9 mouse cellular contexts compared by ENCODE assay signal in genomic region chr4:134082460-134082859, GRCm38 (mm10). TPM values are rescaled to one million over a fixed set of nuclear protein-coding genes. Genes with fewer than 3 reads are reported as not detected.
A peak's percentile ranks its signal among the peaks of the same experiment; 100 is the strongest.
DNase-seq lines count a peak whose midpoint lies in the region; ATAC-seq and TF ChIP-seq lines count a peak whose summit lies in the region.
"Had no signal": no experiment of that assay in that cellular context is flagged by ENCODE, and none has a peak within 500 bp of the region (broad histone marks: within the 10 kb centered on the region; RNA-seq: fewer than 3 reads in every experiment).

No protein-coding gene starts in this region.

- H3K4me3 ChIP-seq in heart, embryonic 13.5 days: peak overlapping the region; percentile 51
- H3K4me3 ChIP-seq in E14TG2a.4 (replicated peaks; ENCODE audit: low read length): peak overlapping the region; percentile 79
- peak overlapping the region; percentile 40 for H3K4me3 ChIP-seq in forebrain, embryonic 14.5 days (ENCODE audit: low read depth, low read length)
- H3K4me3 ChIP-seq in liver, embryonic 13.5 days (replicated peaks): peak overlapping the region; percentile 50

- no peak for TF ChIP-seq CTCF in E14TG2a.4 (conservative IDR thresholded peaks at IDR 0.05; ENCODE audit: low read length)

- 0 out of 2 replicates have a peak overlapping the region, but pooled peaks have one; percentile 61 for H3K9ac ChIP-seq in heart, embryonic 13.5 days
- peak overlapping the region; percentile 35; the same call in 1 of the 2 replicates for H3K9ac ChIP-seq in forebrain, embryonic 14.5 days (ENCODE audit: low read length)
- no peak overlapping the region for H3K9ac ChIP-seq in liver, embryonic 13.5 days

- ATAC-seq in heart, embryonic 13.5 days (ENCODE audit: extremely low read depth, insufficient number of reproducible peaks, low FRiP score, low TSS enrichment): no peak
- no peak for ATAC-seq in forebrain, embryonic 14.5 days
- ATAC-seq in liver, embryonic 13.5 days (ENCODE audit: low read depth): no peak

- 25% methylated on average over 7 of the region's 7 CpGs for WGBS in heart, embryonic 13.5 days
- 13% methylated on average over 7 of the region's 7 CpGs for WGBS in forebrain, embryonic 14.5 days
- WGBS in liver, embryonic 13.5 days (ENCODE audit: insufficient replicate concordance): 11% methylated on average over 7 of the region's 7 CpGs

- H3K4me2 ChIP-seq in heart, embryonic 13.5 days: peak overlapping the region; percentile 73
- peak overlapping the region; percentile 69 for H3K4me2 ChIP-seq in forebrain, embryonic 14.5 days (ENCODE audit: low read length)
- peak overlapping the region; percentile 68 for H3K4me2 ChIP-seq in liver, embryonic 13.5 days

- peaks cover 18% of the 10 kb centered on the region for H3K4me1 ChIP-seq in heart, embryonic 13.5 days
- H3K4me1 ChIP-seq in E14TG2a.4 (replicated peaks; ENCODE audit: low read depth, low read length): peaks cover 52% of the 10 kb centered on the region
- H3K4me1 ChIP-seq in forebrain, embryonic 14.5 days (ENCODE audit: control insufficient read depth, insufficient read depth, low read length): peaks cover 9% of the 10 kb centered on the region
- H3K4me1 ChIP-seq in liver, embryonic 13.5 days (replicated peaks): peaks cover 17% of the 10 kb centered on the region

- H3K27me3 ChIP-seq in heart, embryonic 13.5 days (replicated peaks): peaks cover 34% of the 10 kb centered on the region
- 0 out of 2 replicates have a peak, but pooled peaks cover 4% of the 10 kb centered on the region for H3K27me3 ChIP-seq in E14TG2a.4 (ENCODE audit: insufficient read depth, low read length)
- H3K27me3 ChIP-seq in forebrain, embryonic 14.5 days (replicated peaks; ENCODE audit: control insufficient read depth, insufficient read depth, low read length): peaks cover 11% of the 10 kb centered on the region
- peaks cover 20% of the 10 kb centered on the region for H3K27me3 ChIP-seq in liver, embryonic 13.5 days

- DNase-seq in heart, adult 8-10 months (ENCODE audit: low spot score): no peak
- no peak for DNase-seq in forebrain, embryonic 14.5 days (ENCODE audit: low spot score)
- no peak for DNase-seq in liver, embryonic 13.5 days
- DNase-seq in frontal cortex, postnatal 36 days (ENCODE audit: low spot score in 2 of 2): no peak
- no peak for DNase-seq in right cerebral cortex, postnatal 10 days (ENCODE audit: low spot score in 2 of 2)
- no peak for DNase-seq in spleen, adult 12 weeks (ENCODE audit: low spot score)

- no peaks in the 10 kb centered on the region for H3K36me3 ChIP-seq in heart, embryonic 13.5 days
- H3K36me3 ChIP-seq in E14TG2a.4 (ENCODE audit: insufficient read depth, low read length): peaks cover 8% of the 10 kb centered on the region
- H3K36me3 ChIP-seq in forebrain, embryonic 14.5 days (ENCODE audit: control insufficient read depth, insufficient read depth, low read length): no peaks in the 10 kb centered on the region
- H3K36me3 ChIP-seq in liver, embryonic 13.5 days: no peaks in the 10 kb centered on the region

- peaks cover 3% of the 10 kb centered on the region; the same call in 1 of the 2 replicates for H3K9me3 ChIP-seq in heart, embryonic 13.5 days
- no peaks in the 10 kb centered on the region for H3K9me3 ChIP-seq in E14TG2a.4 (ENCODE audit: low read length)
- no peaks in the 10 kb centered on the region for H3K9me3 ChIP-seq in forebrain, embryonic 14.5 days (replicated peaks; ENCODE audit: control insufficient read depth, low read length)
- H3K9me3 ChIP-seq in liver, embryonic 13.5 days (replicated peaks): no peaks in the 10 kb centered on the region

- H3K27ac ChIP-seq in heart, embryonic 13.5 days (replicated peaks): no peak overlapping the region
- H3K27ac ChIP-seq in forebrain, embryonic 14.5 days (ENCODE audit: low read depth, low read length): no peak overlapping the region
- no peak overlapping the region for H3K27ac ChIP-seq in liver, embryonic 13.5 days

RNA-seq across cellular contexts. Expression of gene Cd52, which starts 12.4 kb away (rescaled TPM):
- 7.6 and 7.7 TPM in 2 replicates for polyA plus RNA-seq in heart, embryonic 13.5 days (2015; fragmentation: Nextera tagmentation; extraction: Ambion mirVana)
- 1 to 10 TPM; 1.6 to 4.8 (median 2.7) TPM for total RNA-seq in heart, adult 8-10 months (2022)
- polyA plus RNA-seq in forebrain, embryonic 14.5 days (2014; fragmentation: Nextera tagmentation; extraction: Ambion mirVana): 1.3 and 2.3 TPM in 2 replicates
- polyA plus RNA-seq in liver, embryonic 13.5 days (2015; fragmentation: Nextera tagmentation; extraction: Ambion mirVana): 24.6 and 27.7 TPM in 2 replicates

RNA-seq across cellular contexts. Expression of gene Ubxn11, which starts 19.9 kb away (rescaled TPM):
- polyA plus RNA-seq in heart, embryonic 13.5 days (2015; fragmentation: Nextera tagmentation; extraction: Ambion mirVana): 1.7 and 2.1 TPM in 2 replicates
- 1 to 10 TPM; 1.5 to 3.5 (median 2.5) TPM for total RNA-seq in heart, adult 8-10 months (2022)
- 9.0 and 12.5 TPM in 2 replicates for polyA plus RNA-seq in forebrain, embryonic 14.5 days (2014; fragmentation: Nextera tagmentation; extraction: Ambion mirVana)
- 1.7 and 2.3 TPM in 2 replicates for polyA plus RNA-seq in liver, embryonic 13.5 days (2015; fragmentation: Nextera tagmentation; extraction: Ambion mirVana)

RNA-seq across cellular contexts. Expression of gene Crybg2, which starts 21.8 kb away (rescaled TPM):
- 0.46 TPM in 1 of 2 replicates, not detected in the other for polyA plus RNA-seq in heart, embryonic 13.5 days (2015; fragmentation: Nextera tagmentation; extraction: Ambion mirVana)
- under 1 TPM in 1 of 4 experiments, not detected in 3; 0.50 TPM for total RNA-seq in heart, adult 8-10 months (2022)
- polyA plus RNA-seq in forebrain, embryonic 14.5 days (2014; fragmentation: Nextera tagmentation; extraction: Ambion mirVana): 0.72 and 1.9 TPM in 2 replicates
- polyA plus RNA-seq in liver, embryonic 13.5 days (2015; fragmentation: Nextera tagmentation; extraction: Ambion mirVana): 0.22 and 0.25 TPM in 2 replicates

RNA-seq across cellular contexts. Expression of gene Zfp683, which starts 28.8 kb away (rescaled TPM):
- polyA plus RNA-seq in heart, embryonic 13.5 days (2015; fragmentation: Nextera tagmentation; extraction: Ambion mirVana): not detected in 2 replicates
- not detected for total RNA-seq in heart, adult 8-10 months (2022)
- polyA plus RNA-seq in forebrain, embryonic 14.5 days (2014; fragmentation: Nextera tagmentation; extraction: Ambion mirVana): not detected in 2 replicates
- polyA plus RNA-seq in liver, embryonic 13.5 days (2015; fragmentation: Nextera tagmentation; extraction: Ambion mirVana): not detected in 2 replicates
- total RNA-seq: heart, postnatal 14 days had no signal

RNA-seq across cellular contexts. Expression of gene Sh3bgrl3, which starts 46.1 kb away (rescaled TPM):
- 198 and 202 TPM in 2 replicates for polyA plus RNA-seq in heart, embryonic 13.5 days (2015; fragmentation: Nextera tagmentation; extraction: Ambion mirVana)
- 10 to 100 TPM; 31.3 to 41.3 (median 35.0) TPM for total RNA-seq in heart, adult 8-10 months (2022)
- polyA plus RNA-seq in forebrain, embryonic 14.5 days (2014; fragmentation: Nextera tagmentation; extraction: Ambion mirVana): 351 and 372 TPM in 2 replicates
- 158 and 171 TPM in 2 replicates for polyA plus RNA-seq in liver, embryonic 13.5 days (2015; fragmentation: Nextera tagmentation; extraction: Ambion mirVana)
